Mouse (Mus musculus) urinary bladder, adult 18-20 months (tissue): Measurements from ENCODE around the gene Cdh1.
"Not testable (repeated sequence)": the region's sequence is repeated elsewhere in the genome, so short reads cannot be mapped to it uniquely, and the experiment has no call there.

Experiments
- DNase-seq, 2 experiments: peaks; one replicate each; pipeline ENCODE4 v3.0.0; 2022; ENCODE audit warnings: low spot score in 2 of 2, mixed read lengths in 2 of 2

Cdh1 gene

GRCm38 (mm10) chr8:106603131-106603819 is at the start of gene Cdh1:
Cdh1 (plus strand) TSS chr8:106603351.
- DNase-seq: peak; percentile 81 to 85

- no peak for DNase-seq
Observed at GRCm38 (mm10) chr8:106554011-106554410, 49.1 kb upstream of the Cdh1 start.

GRCm38 (mm10) chr8:106556068-106556645 is 47.0 kb upstream of the Cdh1 start:
- DNase-seq: no peak

- DNase-seq: no peak
Observed at GRCm38 (mm10) chr8:106559844-106560243, 43.3 kb upstream of the Cdh1 start.

GRCm38 (mm10) chr8:106561097-106561865 is 41.9 kb upstream of the Cdh1 start:
- peak; percentile 68 to 84 for DNase-seq

- DNase-seq: peak; percentile 71 to 88
Observed at GRCm38 (mm10) chr8:106563691-106564182, 39.4 kb upstream of the Cdh1 start.

- no peak for DNase-seq
Observed at GRCm38 (mm10) chr8:106569006-106569405, 34.1 kb upstream of the Cdh1 start.

GRCm38 (mm10) chr8:106570386-106570785 is 32.8 kb upstream of the Cdh1 start:
- no peak for DNase-seq

- no peak for DNase-seq
Observed at GRCm38 (mm10) chr8:106571551-106572172, 31.5 kb upstream of the Cdh1 start.

GRCm38 (mm10) chr8:106572175-106572574 is 31.0 kb upstream of the Cdh1 start:
- DNase-seq: not testable (repeated sequence)

GRCm38 (mm10) chr8:106573168-106573567 is 30.0 kb upstream of the Cdh1 start, which contains the start of gene Gm10073:
Gm10073 (minus strand) TSS chr8:106573461.
- not testable (repeated sequence) for DNase-seq

GRCm38 (mm10) chr8:106574283-106574682 is 28.9 kb upstream of the Cdh1 start:
- DNase-seq: no peak

- peak in 1 of 2 experiments; percentile 22 for DNase-seq
Observed at GRCm38 (mm10) chr8:106576849-106577555, 26.1 kb upstream of the Cdh1 start.

- DNase-seq: no peak
Observed at GRCm38 (mm10) chr8:106579510-106579909, 23.6 kb upstream of the Cdh1 start.

GRCm38 (mm10) chr8:106581344-106582088 is 21.6 kb upstream of the Cdh1 start:
- DNase-seq: no peak

GRCm38 (mm10) chr8:106584942-106585670 is 18.0 kb upstream of the Cdh1 start:
- DNase-seq: no peak

GRCm38 (mm10) chr8:106585671-106586037 is 17.5 kb upstream of the Cdh1 start:
- no peak for DNase-seq

- DNase-seq: no peak
Observed at GRCm38 (mm10) chr8:106586896-106587295, 16.3 kb upstream of the Cdh1 start.

GRCm38 (mm10) chr8:106588443-106589431 is 14.4 kb upstream of the Cdh1 start:
- peak in 1 of 2 experiments; percentile 16 for DNase-seq
